Mouse (Mus musculus) Muller cell, postnatal 12 days (primary cell): ENCODE measurements around the gene Galnt12.

ENCODE experiments used
- DNase-seq: peaks from one replicate; pipeline ENCODE4 v3.0.0-alpha.2; 2015; ENCODE audit errors: inconsistent ontology term

Gene Galnt12

DNA sequence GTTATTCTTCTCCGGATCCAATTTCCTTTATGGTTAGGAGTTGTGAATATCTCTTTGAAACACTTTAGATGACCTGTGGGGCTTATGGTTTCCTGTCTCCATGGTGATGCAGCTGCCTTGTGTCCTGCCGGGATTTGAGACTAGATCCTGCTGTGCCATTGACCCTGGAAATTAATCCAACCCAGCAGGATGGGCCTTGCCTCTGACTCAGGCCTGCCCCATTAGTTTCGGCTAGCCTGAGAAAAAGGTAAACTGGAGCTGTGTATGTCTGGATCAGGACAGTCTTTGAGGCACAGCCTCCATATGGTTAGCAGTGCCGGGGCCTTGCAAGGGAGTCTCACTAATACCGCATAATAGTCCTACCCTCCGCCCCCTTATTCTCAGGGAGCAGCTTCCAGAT lies 1.9 kb downstream of the Galnt12 start:
- no peak for DNase-seq

DNA sequence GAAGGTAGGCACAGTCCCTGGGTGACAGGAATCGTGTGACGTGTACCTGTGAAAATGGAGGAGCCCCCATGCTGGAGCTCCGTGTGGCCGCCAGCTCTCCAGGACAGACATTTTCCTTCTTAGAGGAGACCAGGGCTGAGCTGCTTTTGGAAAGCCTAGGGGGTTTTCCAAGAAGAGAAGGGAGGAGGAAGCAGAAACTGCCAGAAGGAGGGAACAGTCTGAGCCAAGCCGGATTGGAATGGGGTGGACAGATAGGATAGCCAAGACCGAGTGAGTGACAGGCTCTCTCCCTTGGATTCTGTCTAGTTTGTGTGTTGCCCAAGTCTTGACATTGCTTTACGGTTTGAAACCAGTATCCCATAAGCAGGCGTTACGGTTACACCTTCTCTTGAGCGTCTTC lies 11.9 kb downstream of the Galnt12 start:
- DNase-seq: no peak

DNA sequence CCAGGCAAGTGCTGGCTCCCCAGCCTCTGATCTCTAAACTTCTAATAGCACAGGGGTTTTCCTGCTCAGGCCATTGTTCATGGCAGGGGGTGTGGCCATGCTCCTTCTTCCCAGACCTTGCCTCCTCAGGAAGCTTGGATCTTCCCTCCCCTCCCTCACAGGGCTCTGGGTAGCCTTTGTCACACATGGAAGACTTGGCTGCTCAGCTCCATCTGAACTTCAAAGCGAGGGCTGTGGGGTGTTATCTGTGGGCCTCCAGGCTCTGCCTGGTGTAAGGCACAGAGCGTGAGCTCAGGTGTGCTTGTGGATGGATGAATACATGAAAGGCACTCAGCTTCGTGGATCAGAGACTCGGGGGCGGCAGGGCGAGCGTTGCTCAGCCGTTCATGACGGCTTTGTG lies 20.2 kb downstream of the Galnt12 start:
- no peak for DNase-seq

GRCm38 (mm10) chr4:47112560-47112959 lies 20.9 kb downstream of the Galnt12 start:
- no peak for DNase-seq

GRCm38 (mm10) chr4:47122051-47122706 lies 30.5 kb downstream of the Galnt12 start:
- peak; percentile 22 for DNase-seq

DNA sequence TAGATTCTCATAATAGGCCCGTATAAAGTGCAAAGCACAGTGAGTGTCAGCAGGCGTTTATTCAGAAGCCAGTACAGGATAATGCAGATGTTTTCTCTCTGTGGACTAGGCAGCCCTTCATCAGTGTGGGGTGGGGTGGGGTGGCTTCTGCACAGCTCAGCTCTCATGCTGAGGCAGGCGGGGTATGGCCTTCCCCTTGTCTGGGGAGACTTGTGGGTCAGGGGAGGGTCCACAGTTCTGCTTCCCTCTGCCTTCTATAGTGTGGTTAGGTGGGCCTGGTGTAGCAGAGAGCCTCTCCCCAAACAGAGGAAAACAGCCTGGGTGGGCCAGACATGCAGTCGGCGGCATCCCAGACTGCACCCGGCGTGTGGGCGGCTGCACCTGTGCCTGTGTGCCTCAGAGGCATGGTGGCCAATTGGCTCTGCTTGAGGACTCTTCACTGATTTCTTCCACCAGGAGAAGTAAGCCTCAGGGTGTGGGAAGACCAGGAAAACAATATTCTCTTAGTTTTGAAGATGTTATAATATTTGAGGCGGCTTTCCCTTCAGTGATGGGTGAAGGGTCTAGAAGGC lies 32.5 kb downstream of the Galnt12 start:
- DNase-seq: no peak

DNA sequence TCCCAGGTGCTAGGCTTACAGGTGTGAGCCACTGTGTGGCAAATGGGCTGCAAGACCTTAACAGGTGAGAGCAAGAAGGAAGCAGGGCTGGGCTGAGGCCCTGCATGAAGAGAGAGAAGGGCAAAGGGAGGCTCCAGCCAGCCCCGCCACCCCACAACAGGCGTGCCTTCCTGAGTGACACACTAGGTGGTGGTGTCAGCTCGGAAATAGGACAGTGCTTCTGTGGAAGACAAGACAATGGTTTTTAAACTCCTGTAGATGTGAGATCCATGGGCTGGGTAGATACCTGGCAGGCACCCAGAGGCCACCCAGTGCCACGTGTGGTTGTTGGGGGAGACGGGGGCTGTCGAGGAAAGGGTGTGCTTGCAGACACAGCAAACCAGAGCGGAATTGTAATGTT lies 36.8 kb downstream of the Galnt12 start:
- DNase-seq: peak; percentile 38

DNA sequence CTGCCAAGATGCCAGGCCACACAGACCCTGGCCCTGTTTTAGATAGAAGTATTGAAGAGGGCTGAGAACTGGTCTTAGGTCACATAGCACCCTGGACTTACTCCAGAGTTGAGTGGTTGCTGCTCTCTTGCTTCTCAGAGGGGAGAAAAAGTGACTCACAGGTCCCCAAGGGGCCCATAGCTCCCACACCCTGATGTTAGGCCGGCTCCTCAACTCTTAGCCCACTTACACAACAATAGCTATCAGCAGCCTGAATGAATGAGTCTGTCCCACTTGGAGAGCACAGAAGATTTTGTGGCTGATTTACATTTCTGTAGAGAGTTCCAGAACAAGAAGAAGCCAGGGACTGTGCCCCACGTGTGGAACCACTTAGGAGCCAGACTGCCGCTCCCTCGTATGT lies 37.9 kb downstream of the Galnt12 start:
- DNase-seq: peak; percentile 40

GRCm38 (mm10) chr4:47130111-47131050 lies 38.7 kb downstream of the Galnt12 start:
- DNase-seq: no peak

GRCm38 (mm10) chr4:47131931-47132330 lies 40.2 kb downstream of the Galnt12 start:
- no peak for DNase-seq

GRCm38 (mm10) chr4:47132413-47132812 lies 40.7 kb downstream of the Galnt12 start:
- DNase-seq: no peak

- no peak for DNase-seq
These were observed 45.0 kb downstream of the Galnt12 start for GRCm38 (mm10) chr4:47136699-47137101.

DNA sequence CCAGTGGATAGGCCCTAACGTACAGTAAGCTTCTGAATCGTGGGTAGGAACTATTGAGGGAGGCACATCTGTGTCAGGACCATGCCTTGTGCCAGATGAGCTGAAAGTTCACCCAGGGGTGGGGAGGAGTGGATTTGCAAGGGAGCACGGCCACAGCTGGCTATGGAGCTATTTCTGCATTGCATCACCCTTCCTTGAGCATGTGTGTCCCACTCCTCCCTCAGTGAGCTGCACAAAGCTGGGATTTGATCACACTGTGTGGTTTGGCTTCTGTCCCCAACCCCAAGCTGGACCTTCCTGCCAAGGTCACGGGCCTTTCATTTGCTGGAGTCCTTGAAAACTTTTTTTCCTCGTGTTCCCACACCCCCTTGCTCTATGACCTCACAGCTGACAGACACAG lies 45.8 kb downstream of the Galnt12 start:
- DNase-seq: peak; percentile 27

DNA sequence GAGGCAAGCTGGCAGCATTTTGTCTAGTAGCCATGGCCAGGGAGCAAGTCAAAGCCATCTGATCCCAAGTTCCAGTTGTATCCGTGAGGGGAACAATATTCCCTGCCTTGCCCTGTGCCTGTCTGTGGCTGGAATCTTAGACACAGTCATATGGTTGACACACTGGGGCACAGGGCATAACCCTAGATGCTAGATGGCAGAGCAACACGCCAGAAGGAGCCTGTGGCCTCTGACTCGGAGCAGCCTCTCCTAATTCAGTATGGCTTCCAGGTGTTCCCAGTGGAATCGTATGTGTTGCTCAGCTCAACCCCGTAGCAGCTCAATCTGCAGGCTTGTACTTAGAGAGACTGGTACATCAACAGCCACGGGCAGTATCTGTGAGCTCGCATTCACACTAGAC lies 46.7 kb downstream of the Galnt12 start:
- DNase-seq: no peak

GRCm38 (mm10) chr4:47138967-47139777 lies 47.5 kb downstream of the Galnt12 start:
- no peak for DNase-seq

DNA sequence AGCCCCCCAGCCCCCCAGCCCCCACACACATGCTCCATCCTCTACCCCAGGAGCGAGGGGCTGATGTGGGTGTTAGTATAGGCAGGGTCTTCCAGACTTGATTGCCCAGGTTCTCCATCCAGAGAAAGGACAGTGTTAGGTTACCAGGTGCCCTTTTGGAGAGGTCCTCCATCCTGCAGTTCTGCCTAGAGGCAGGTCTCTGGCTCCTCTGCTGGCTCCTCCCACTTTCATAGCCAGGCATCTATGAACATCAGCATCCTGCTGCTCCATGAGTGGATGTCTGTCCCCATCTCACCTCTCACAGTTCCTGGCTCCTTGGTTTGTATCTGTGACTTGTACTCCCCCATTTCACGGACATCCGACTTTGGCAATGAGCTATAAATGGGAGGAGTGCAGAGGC lies 48.6 kb downstream of the Galnt12 start:
- DNase-seq: no peak

- no peak for DNase-seq
These were observed 49.9 kb downstream of the Galnt12 start for GRCm38 (mm10) chr4:47141444-47142154.

GRCm38 (mm10) chr4:47143849-47144248 lies 52.1 kb downstream of the Galnt12 start:
- no peak for DNase-seq

DNA sequence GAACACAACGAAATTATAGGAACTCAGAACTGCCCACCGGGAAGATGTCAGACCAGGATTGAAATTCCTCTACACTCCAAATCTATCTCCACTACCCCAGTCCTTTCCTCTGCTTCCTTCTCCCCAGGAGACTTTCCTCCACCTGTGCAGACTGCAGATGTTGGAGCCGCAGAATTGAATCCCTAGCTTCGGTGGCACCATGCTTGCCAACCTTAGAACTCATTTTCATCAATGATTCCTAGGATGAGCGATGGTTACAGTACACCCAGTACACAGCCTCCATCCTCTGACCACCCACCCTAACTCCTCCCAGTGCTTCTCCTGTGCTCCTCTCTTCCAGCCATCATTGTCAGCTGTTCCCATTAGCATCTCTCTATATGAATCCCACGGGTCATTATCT lies 53.6 kb downstream of the Galnt12 start:
- DNase-seq: no peak

DNA sequence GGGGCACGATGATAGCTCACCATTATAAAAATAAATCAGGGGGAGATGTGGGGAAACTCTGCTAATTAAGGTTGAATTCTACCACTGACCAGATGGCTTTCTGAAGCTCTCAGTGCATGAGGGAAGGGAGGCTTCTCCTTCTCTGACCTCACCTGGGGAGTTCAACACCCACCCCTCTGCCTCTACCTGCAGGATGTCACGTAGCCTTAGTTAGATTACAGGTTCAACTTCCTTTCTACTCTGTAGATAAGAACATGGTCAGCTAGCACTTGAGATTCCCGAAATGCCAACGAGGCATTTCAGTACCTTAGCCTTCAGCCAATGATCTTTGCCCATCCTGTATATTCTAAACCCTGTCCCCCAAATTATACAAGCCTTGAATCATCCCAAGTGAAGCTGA lies 54.9 kb downstream of the Galnt12 start:
- DNase-seq: no peak

- no peak for DNase-seq
These were observed 58.3 kb downstream of the Galnt12 start for GRCm38 (mm10) chr4:47149963-47150362.
